Mouse (Mus musculus) adrenal gland, adult 18-20 months (tissue): ENCODE measurements around the gene Mapk10. TPM values are rescaled to one million over a fixed set of nuclear protein-coding genes. Genes with fewer than 3 reads are reported as not detected.
"Not testable (repeated sequence)": the region's sequence is repeated elsewhere in the genome, so short reads cannot be mapped to it uniquely, and the experiment has no call there.

Experiments
- DNase-seq, 2 experiments: peaks; one replicate each; pipeline ENCODE4 v3.0.0; 2021 to 2022; ENCODE audit warnings: low spot score in 2 of 2
- total RNA-seq, 2 experiments: library from RNA; stranded (reverse); gene quantifications; 1 replicate in 1 of 2; 2 replicates in 1 of 2; pipeline ENCODE4 v1.2.3; 2021

Gene Mapk10
- total RNA-seq, 2 experiments from 2014 or later = 5.7 to 9.8 TPM

GRCm38 (mm10) chr5:102978382-102978781 is 232.8 kb downstream of the Mapk10 start:
- no peak for DNase-seq

- no peak for DNase-seq
Measured at GRCm38 (mm10) chr5:102977138-102977537, 234.0 kb downstream of the Mapk10 start.

GRCm38 (mm10) chr5:102976540-102976939 is 234.6 kb downstream of the Mapk10 start:
- no peak for DNase-seq

- DNase-seq = no peak
Measured at GRCm38 (mm10) chr5:102974400-102974799, 236.7 kb downstream of the Mapk10 start.

GRCm38 (mm10) chr5:102964396-102964795 is 246.7 kb downstream of the Mapk10 start:
- DNase-seq = no peak

- no peak for DNase-seq
Measured at GRCm38 (mm10) chr5:102953414-102953813, 257.7 kb downstream of the Mapk10 start.

- no peak for DNase-seq
Measured at GRCm38 (mm10) chr5:102952918-102953317, 258.2 kb downstream of the Mapk10 start.

- no peak for DNase-seq
Measured at GRCm38 (mm10) chr5:102947061-102947711, 263.9 kb downstream of the Mapk10 start.

- no peak for DNase-seq
Measured at GRCm38 (mm10) chr5:102946625-102947024, 264.5 kb downstream of the Mapk10 start.

GRCm38 (mm10) chr5:102943864-102944630 is 267.1 kb downstream of the Mapk10 start:
- DNase-seq = not testable (repeated sequence)

GRCm38 (mm10) chr5:102930161-102930560 is 281.0 kb downstream of the Mapk10 start:
- no peak for DNase-seq

GRCm38 (mm10) chr5:102926786-102927185 is 284.3 kb downstream of the Mapk10 start:
- DNase-seq = no peak

GRCm38 (mm10) chr5:102920199-102920598 is 290.9 kb downstream of the Mapk10 start:
- no peak for DNase-seq

- no peak for DNase-seq
Measured at GRCm38 (mm10) chr5:102905441-102906211, 305.5 kb downstream of the Mapk10 start.

- DNase-seq = no peak
Measured at GRCm38 (mm10) chr5:102904066-102904465, 307.1 kb downstream of the Mapk10 start.

GRCm38 (mm10) chr5:102903487-102903886 is 307.6 kb downstream of the Mapk10 start:
- DNase-seq = no peak

- DNase-seq = no peak
Measured at GRCm38 (mm10) chr5:102901176-102901575, 310.0 kb downstream of the Mapk10 start.

GRCm38 (mm10) chr5:102899680-102900215 is 311.4 kb downstream of the Mapk10 start:
- peak in 1 of 2 experiments; percentile 11 for DNase-seq

- DNase-seq = no peak
Measured at GRCm38 (mm10) chr5:102898301-102898700, 312.8 kb downstream of the Mapk10 start.

GRCm38 (mm10) chr5:102892226-102892625 is 318.9 kb downstream of the Mapk10 start:
- DNase-seq = peak in 1 of 2 experiments; percentile 13

GRCm38 (mm10) chr5:102889163-102889488 is 322.0 kb downstream of the Mapk10 start:
- no peak for DNase-seq
